Mouse (Mus musculus) adrenal gland, adult 8-10 months (tissue): ENCODE results near the gene Megf6. TPM values are rescaled to one million over a fixed set of nuclear protein-coding genes. Genes with fewer than 3 reads are reported as not detected.

Experiments
- total RNA-seq, 4 experiments: library from RNA; stranded (reverse); gene quantifications; 2 replicates each; pipeline ENCODE4 v1.2.4; 2022

Gene Megf6
- total RNA-seq, 4 experiments from 2014 or later: 1.2 to 3.8 (median 2.9) TPM

Other genes starting within 250 kb of the Megf6 start
- 10 to 100 TPM; 20.5 to 22.0 (median 21.2) TPM for gene A430005L14Rik, start 213.5 kb upstream of the Megf6 start, total RNA-seq
- gene Dffb, start 195.6 kb upstream of the Megf6 start, total RNA-seq: 10 to 100 TPM in 1 of 4 experiments, 1 to 10 TPM in 3; 3.2 to 12.7 (median 8.0) TPM
- 10 to 100 TPM; 25.5 to 33.1 (median 28.6) TPM for gene Cep104, start 195.5 kb upstream of the Megf6 start, total RNA-seq
- 10 to 100 TPM; 61.2 to 79.9 (median 66.8) TPM for gene Lrrc47, start 159.0 kb upstream of the Megf6 start, total RNA-seq
- 10 to 100 TPM; 59.1 to 87.5 (median 78.5) TPM for gene Smim1, start 144.5 kb upstream of the Megf6 start, total RNA-seq
- gene Ccdc27, start 128.1 kb upstream of the Megf6 start, total RNA-seq: not detected
- under 1 TPM in 1 of 4 experiments, not detected in 3; 0.22 TPM for gene Trp73, start 30.5 kb upstream of the Megf6 start, total RNA-seq
- gene Wrap73, start 28.4 kb upstream of the Megf6 start, total RNA-seq: 10 to 100 TPM; 21.6 to 28.6 (median 22.8) TPM
- gene Tprgl, start 10.1 kb upstream of the Megf6 start, total RNA-seq: 100 to 1,000 TPM; 186 to 217 (median 196) TPM
- under 1 TPM; 0.09 to 0.51 (median 0.32) TPM for gene Arhgef16, start 130.9 kb downstream of the Megf6 start, total RNA-seq
- gene B230104I21Rik, start 165.4 kb downstream of the Megf6 start, total RNA-seq: not detected